Mouse (Mus musculus) ovary, postnatal 14 days (tissue): Measurements from ENCODE around the gene Chaf1a.

ENCODE experiments used
- DNase-seq: peaks from one replicate; pipeline ENCODE4 v3.0.0; 2022; ENCODE audit warnings: low spot score

Chaf1a gene

GRCm38 (mm10) chr17:56119981-56120880, 80.0 kb downstream of the Chaf1a start:
- no peak for DNase-seq

GRCm38 (mm10) chr17:56121826-56122225, 81.6 kb downstream of the Chaf1a start, which contains the start of gene Lrg1:
Lrg1 (minus strand) TSS chr17:56122001.
- DNase-seq = no peak
